Mouse (Mus musculus) hindbrain, postnatal 0 days (tissue): ENCODE measurements around the gene Prm1. TPM values are rescaled to one million over a fixed set of nuclear protein-coding genes. Genes with fewer than 3 reads are reported as not detected.
A peak's percentile ranks its signal among the peaks of the same experiment; 100 is the strongest.

Experiments used
- ATAC-seq: fragments of 200-750 bp; cut with Nextera tagmentation; 2 replicates; pipeline ENCODE4 v1.8.0; 2017; ENCODE audit warnings: mild to moderate bottlenecking, moderate TSS enrichment, moderate library complexity
- DNase-seq: peaks from one replicate; pipeline ENCODE4 v3.0.0-alpha.2; 2015; ENCODE audit warnings: low spot score
- H3K27ac ChIP-seq: fragments of 300-500 bp; sonication (generic); 2 replicates; pipeline ENCODE4 v1.5.1; 2014; ENCODE audit warnings: mild to moderate bottlenecking
- H3K27me3 ChIP-seq: fragments of 300-500 bp; sonication (generic); 2 replicates; pipeline ENCODE4 v1.6.1; 2014; ENCODE audit warnings: low read length, mixed read lengths; ENCODE audit not compliant: insufficient read depth
- H3K36me3 ChIP-seq: fragments of 300-500 bp; sonication (generic); 2 replicates; pipeline ENCODE4 v1.6.1; 2014; ENCODE audit warnings: low read length, mixed read lengths; ENCODE audit not compliant: insufficient read depth
- H3K4me1 ChIP-seq: fragments of 300-500 bp; sonication (generic); 2 replicates; pipeline ENCODE4 v1.6.1; 2014; ENCODE audit warnings: antibody characterized with exemption, low read length, mixed read lengths; ENCODE audit not compliant: insufficient read depth
- H3K4me2 ChIP-seq: fragments of 300-500 bp; sonication (generic); 2 replicates; pipeline ENCODE4 v1.6.1; 2014; ENCODE audit warnings: low read depth, mild to moderate bottlenecking, low read length, moderate library complexity, mixed read lengths
- H3K4me3 ChIP-seq: fragments of 300-500 bp; sonication (generic); 2 replicates; pipeline ENCODE4 v1.5.1; 2014; ENCODE audit warnings: low read length
- H3K9ac ChIP-seq: fragments of 300-500 bp; sonication (generic); replicated peaks from 2 replicates; pipeline ENCODE4 v1.6.1; 2014; ENCODE audit warnings: mild to moderate bottlenecking, low read length, moderate library complexity, mixed read lengths
- H3K9me3 ChIP-seq: fragments of 300-500 bp; sonication (generic); 2 replicates; pipeline ENCODE4 v1.6.1; 2016; ENCODE audit warnings: low read length, mixed read lengths
- CTCF ChIP-seq: IDR thresholded peaks from 2 replicates; pipeline ENCODE4 v1.5.1; 2016; ENCODE audit warnings: antibody characterized with exemption, control low read depth, low read depth
- WGBS: fragments of 180-500 bp; shearing (Covaris S2); extraction: QIAGEN DNeasy Blood & Tissue Kit; methylation state at CpG from one replicate; pipeline ENCODE4 v1.1.7; 2014; 5-methylcytosine and 5-hydroxymethylcytosine counted together
- polyA plus RNA-seq: library from polyadenylated mRNA; unstranded; fragments of >200 nt; fragmentation: Nextera tagmentation; extraction: Ambion mirVana; gene quantifications from 2 replicates; pipeline ENCODE4 v1.2.1, GENCODE M21; 2015
- total RNA-seq: library from RNA; depleted of rRNA; stranded (reverse); fragments of >200 nt; gene quantifications from 2 replicates; pipeline ENCODE4 v1.2.3, GENCODE M21; 2014

Prm1 gene
- total and polyA plus RNA-seq, 2 experiments from 2014 or later, result 0.70 TPM; not detected in 1

DNA sequence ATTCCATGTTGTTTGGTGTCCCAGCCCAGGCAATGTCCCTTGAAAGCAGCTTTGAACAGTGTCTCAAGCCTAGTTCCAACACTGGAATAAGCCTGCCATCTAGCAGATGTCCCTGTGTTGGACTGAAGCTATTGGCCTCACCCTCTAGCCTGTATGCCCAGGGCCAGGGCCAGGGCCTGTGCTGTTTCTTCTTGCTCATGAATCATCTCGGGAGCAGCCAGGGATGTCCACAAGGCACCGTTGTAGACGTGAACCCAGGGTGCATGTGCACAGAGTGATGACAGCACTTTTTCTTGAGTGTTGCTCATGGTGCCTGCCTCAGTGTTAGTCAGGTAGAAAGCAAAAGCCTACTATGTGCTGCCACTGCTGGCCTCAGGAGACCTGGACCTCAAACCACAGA, 31.6 kb upstream of the Prm1 start:
- H3K4me2 ChIP-seq, result no peak overlapping the region
- no peak overlapping the region for H3K27ac ChIP-seq
- ATAC-seq, result no peak
- DNase-seq, result no peak
- H3K27me3 ChIP-seq, result no peaks in the 10 kb centered on the region
- no peak for TF ChIP-seq CTCF
- H3K9me3 ChIP-seq, result no peaks in the 10 kb centered on the region
- no peak overlapping the region for H3K9ac ChIP-seq
- 81% methylated on average over 3 of the region's 3 CpGs for WGBS
- H3K4me1 ChIP-seq, result no peaks in the 10 kb centered on the region
- no peaks in the 10 kb centered on the region for H3K36me3 ChIP-seq
- H3K4me3 ChIP-seq, result no peak overlapping the region

- WGBS, result 94% methylated on average over 3 of the region's 3 CpGs
- Histone ChIP-seq H3K27ac (no peak overlapping the region), H3K4me2 (no peak overlapping the region), H3K4me1 (no peaks in the 10 kb centered on the region), H3K27me3 (no peaks in the 10 kb centered on the region), H3K9ac (no peak overlapping the region), H3K9me3 (no peaks in the 10 kb centered on the region), H3K36me3 (no peaks in the 10 kb centered on the region), H3K4me3 (no peak overlapping the region)
- no peak for TF ChIP-seq CTCF
- no peak for DNase-seq
- no peak for ATAC-seq
Measured at GRCm38 (mm10) chr16:10836388-10836787, 30.7 kb upstream of the Prm1 start.

GRCm38 (mm10) chr16:10834911-10835587, 29.4 kb upstream of the Prm1 start, which contains the start of gene Rmi2:
TSS of gene Rmi2 (plus strand) at chr16:10835059.
- DNase-seq, result peak; percentile 91
- Histone ChIP-seq H3K27me3 (no peaks in the 10 kb centered on the region), H3K36me3 (no peaks in the 10 kb centered on the region), H3K4me3 (peak within 1 kb of the TSS; percentile 82), H3K4me2 (peak within 1 kb of the TSS; percentile 90), H3K9ac (peak within 1 kb of the TSS; percentile 52; the same call in 1 of the 2 replicates), H3K27ac (no peak within 1 kb of the TSS), H3K9me3 (no peaks in the 10 kb centered on the region), H3K4me1 (no peaks in the 10 kb centered on the region)
- TF ChIP-seq CTCF, result no peak
- ATAC-seq, result peak; percentile 91
- 3% methylated on average over 63 of the region's 69 CpGs for WGBS

DNA sequence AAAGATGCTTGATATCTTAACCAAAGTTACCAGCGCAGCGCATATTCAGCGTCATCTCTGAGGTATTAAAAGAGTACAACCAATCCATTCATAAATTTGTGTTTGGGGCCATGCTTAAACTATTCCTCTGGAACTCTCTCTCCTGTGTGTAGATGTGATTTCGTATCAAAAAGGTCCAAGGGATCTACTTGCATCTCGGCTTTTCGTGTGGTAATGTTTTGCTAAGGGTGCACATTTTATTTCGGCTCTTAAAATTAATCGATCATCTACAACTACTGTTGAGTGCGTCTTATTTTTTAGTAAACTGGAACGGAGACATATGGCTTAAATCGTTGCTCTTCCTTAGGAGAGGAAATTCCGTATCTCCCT, 28.9 kb upstream of the Prm1 start:
- ATAC-seq (no peak), DNase-seq (no peak)
- Histone ChIP-seq H3K4me3 (peak overlapping the region; percentile 82), H3K27me3 (no peaks in the 10 kb centered on the region), H3K27ac (no peak overlapping the region), H3K9ac (no peak overlapping the region; the same call in 1 of the 2 replicates), H3K4me1 (no peaks in the 10 kb centered on the region), H3K4me2 (peak overlapping the region; percentile 90), H3K9me3 (no peaks in the 10 kb centered on the region), H3K36me3 (no peaks in the 10 kb centered on the region)
- WGBS, result 9% methylated on average over 12 of the region's 12 CpGs
- TF ChIP-seq CTCF, result no peak

GRCm38 (mm10) chr16:10828461-10828805, 22.8 kb upstream of the Prm1 start:
- TF ChIP-seq CTCF, result no peak
- Histone ChIP-seq H3K4me2 (no peak overlapping the region), H3K36me3 (no peaks in the 10 kb centered on the region), H3K4me1 (no peaks in the 10 kb centered on the region), H3K9ac (no peak overlapping the region), H3K4me3 (no peak overlapping the region), H3K27ac (no peak overlapping the region), H3K9me3 (no peaks in the 10 kb centered on the region), H3K27me3 (no peaks in the 10 kb centered on the region)
- DNase-seq (no peak), ATAC-seq (no peak)
- WGBS, result 81% methylated on average over 4 of the region's 4 CpGs

DNA sequence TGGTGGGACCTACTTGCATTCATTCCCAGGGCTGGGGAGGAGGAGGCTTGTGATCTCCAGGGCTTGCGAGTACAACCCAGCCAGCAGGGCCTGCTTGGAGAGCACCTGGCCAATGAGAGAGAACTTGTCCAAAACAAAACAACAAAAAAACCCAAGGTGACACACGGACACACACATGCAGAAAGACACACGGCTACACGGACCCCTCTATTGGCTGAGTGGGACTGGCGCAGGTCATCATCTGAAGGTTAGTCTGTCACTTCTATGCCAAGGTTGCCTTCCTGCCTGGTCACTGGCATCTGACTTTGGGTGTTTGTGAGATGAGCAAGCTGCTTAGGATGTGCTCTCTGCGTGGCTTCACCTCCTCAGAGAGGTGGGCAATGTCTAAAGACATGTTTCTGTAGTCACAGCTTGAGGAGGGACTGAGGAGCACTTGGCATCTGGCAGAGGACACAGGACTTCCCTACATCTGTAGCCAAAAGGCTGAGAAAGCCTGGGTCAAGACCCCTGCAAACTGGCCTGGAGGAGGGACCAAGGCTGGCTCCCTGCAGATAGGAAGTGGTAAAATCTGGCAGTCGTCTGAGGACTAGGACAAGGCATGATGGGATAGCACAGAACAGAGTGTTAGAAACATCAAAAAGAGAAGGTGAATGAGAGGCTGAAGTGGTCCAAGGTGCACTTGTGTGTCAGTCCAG, 22.3 kb upstream of the Prm1 start:
- no peak for TF ChIP-seq CTCF
- ATAC-seq (no peak), DNase-seq (no peak)
- Histone ChIP-seq H3K27ac (no peak overlapping the region), H3K4me2 (no peak overlapping the region), H3K9ac (no peak overlapping the region), H3K36me3 (no peaks in the 10 kb centered on the region), H3K4me1 (no peaks in the 10 kb centered on the region), H3K27me3 (no peaks in the 10 kb centered on the region), H3K4me3 (no peak overlapping the region), H3K9me3 (no peaks in the 10 kb centered on the region)
- WGBS, result 84% methylated on average over 7 of the region's 7 CpGs

GRCm38 (mm10) chr16:10827269-10827668, 21.6 kb upstream of the Prm1 start:
- H3K4me1 ChIP-seq, result no peaks in the 10 kb centered on the region
- no peak overlapping the region for H3K9ac ChIP-seq
- WGBS, result 94% methylated on average over 9 of the region's 9 CpGs
- no peaks in the 10 kb centered on the region for H3K9me3 ChIP-seq
- H3K36me3 ChIP-seq, result no peaks in the 10 kb centered on the region
- no peak overlapping the region for H3K4me3 ChIP-seq
- ATAC-seq (no peak), DNase-seq (no peak)
- H3K27me3 ChIP-seq, result no peaks in the 10 kb centered on the region
- TF ChIP-seq CTCF, result no peak
- H3K4me2 ChIP-seq, result no peak overlapping the region
- H3K27ac ChIP-seq, result no peak overlapping the region
